Mouse (Mus musculus) gastrocnemius, postnatal 36 days (tissue): ENCODE measurements around the gene Cntnap1. TPM values are rescaled to one million over a fixed set of nuclear protein-coding genes. Genes with fewer than 3 reads are reported as not detected.

Source experiments
- DNase-seq, 2 experiments: peaks; one replicate each; pipeline ENCODE4 v3.0.0; 2022
- intact Hi-C: fragments of 180-260 bp; cut with DNase I; formaldehyde crosslinking; loops from one replicate; pipeline ENCODE4 v1.15.1; 2025
- total RNA-seq, 2 experiments: library from RNA; stranded (reverse); gene quantifications; 2 replicates each; pipeline ENCODE4 v1.2.3; 2021

Cntnap1 gene
- total RNA-seq, 2 experiments from 2014 or later = 1.1 to 2.1 TPM

DNA sequence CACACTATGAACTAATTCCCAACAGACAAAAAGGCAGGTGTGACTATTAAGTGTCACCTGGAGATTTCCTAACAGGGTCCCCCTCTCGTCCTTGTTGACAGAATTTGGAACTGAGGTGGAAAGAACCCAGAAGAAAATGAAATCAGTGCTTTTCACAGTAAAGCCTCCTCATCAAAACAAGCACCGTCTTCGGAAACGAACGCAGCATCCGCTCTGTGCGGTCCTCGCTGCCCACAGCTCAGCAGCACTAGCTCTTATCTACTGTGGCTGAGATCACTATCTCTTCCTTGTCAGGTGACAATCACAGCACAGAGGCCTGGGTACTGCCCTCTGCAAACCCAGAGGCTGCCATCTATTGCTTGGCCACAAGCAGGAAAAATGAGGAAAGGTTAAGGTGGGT lies 25.9 kb downstream of the Cntnap1 start:
- intact Hi-C loops = no loop called here
- DNase-seq = no peak

GRCm38 (mm10) chr11:101199555-101199954 lies 29.2 kb downstream of the Cntnap1 start:
- intact Hi-C loops = no loop called here

DNA sequence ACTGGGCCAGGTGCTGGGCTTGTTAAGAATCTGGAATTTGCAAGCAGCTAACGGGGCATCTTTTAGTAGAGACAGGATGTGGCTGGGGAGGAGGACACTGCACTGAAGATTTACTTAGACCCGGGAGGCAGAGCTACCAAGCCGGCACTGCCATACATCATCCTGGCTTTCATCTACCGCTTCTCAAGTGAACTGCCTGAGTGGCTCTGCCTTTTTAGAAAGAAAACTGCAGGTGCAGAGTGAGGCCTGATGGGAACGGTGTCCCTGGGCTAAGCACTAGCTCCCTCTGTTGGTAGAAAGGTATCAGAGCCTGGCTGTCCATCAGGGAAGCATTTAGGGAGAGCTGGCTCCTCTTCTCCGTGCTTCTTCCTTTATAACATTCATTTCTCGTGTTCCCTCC lies 30.7 kb downstream of the Cntnap1 start:
- no peak for DNase-seq

More at GRCm38 (mm10) chr11:101199555-101199954, 29.2 kb downstream of the Cntnap1 start:
- no peak for DNase-seq

DNA sequence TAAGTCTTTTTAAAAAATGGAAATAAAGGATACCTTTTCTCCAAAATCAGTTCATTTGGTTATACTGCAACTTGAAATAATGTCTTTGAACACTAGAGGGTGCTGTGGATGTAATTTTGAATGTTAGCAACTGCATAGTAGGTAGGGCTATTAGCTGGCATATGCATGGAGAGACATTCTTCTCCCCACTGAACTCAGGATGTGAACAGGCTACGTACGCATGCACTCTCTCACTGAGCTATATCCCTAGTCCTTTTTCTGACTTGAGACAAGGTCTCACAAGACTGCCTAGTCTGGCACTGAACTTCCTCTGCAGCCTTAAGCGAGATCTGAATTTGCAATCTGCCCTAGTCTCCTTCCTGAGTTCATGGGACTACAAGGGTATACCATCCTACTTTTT lies 41.6 kb downstream of the Cntnap1 start:
- no peak for DNase-seq
- intact Hi-C loops = loop anchor here (2.0 to 5.0 kb wide), 2 partner anchors 37 to 185 kb away; no protein-coding TSS in a partner anchor

More for the DNA sequence above, 30.7 kb downstream of the Cntnap1 start:
- intact Hi-C loops = no loop called here

- no peak for DNase-seq
- intact Hi-C loops = no loop called here
These were observed 46.6 kb downstream of the Cntnap1 start for GRCm38 (mm10) chr11:101216936-101217335.

DNA sequence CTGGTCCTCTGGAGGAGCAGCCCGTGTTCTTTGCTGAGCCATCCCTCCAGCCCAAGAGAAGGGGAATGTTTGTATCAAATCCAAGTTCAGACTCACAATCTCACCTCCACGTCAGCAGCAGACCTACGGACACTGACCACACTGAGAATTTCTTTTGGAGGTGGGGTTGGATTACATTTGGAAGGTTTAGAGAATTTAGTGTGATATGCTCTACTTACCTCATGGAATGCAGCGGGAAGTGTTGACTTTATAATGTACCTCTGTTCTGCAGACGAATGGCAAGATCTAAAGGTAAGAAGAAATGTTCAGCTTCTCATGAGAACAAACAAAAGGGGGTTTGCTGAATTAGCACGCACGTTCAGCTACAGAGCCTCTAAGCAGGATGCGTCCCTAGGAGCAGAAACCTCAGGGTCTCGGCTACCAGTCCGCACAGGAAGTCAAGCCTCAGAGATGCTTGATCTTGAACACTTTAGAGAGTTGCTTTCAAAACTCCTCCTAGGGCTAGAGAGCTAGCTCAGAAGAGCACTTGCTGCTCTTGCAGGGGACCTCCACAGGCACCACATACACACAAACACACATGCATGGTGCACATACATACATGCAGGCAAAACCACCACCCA lies 48.2 kb downstream of the Cntnap1 start:
- no peak for DNase-seq
- intact Hi-C loops = no loop called here

GRCm38 (mm10) chr11:101220853-101221252 lies 50.5 kb downstream of the Cntnap1 start:
- DNase-seq = no peak

DNA sequence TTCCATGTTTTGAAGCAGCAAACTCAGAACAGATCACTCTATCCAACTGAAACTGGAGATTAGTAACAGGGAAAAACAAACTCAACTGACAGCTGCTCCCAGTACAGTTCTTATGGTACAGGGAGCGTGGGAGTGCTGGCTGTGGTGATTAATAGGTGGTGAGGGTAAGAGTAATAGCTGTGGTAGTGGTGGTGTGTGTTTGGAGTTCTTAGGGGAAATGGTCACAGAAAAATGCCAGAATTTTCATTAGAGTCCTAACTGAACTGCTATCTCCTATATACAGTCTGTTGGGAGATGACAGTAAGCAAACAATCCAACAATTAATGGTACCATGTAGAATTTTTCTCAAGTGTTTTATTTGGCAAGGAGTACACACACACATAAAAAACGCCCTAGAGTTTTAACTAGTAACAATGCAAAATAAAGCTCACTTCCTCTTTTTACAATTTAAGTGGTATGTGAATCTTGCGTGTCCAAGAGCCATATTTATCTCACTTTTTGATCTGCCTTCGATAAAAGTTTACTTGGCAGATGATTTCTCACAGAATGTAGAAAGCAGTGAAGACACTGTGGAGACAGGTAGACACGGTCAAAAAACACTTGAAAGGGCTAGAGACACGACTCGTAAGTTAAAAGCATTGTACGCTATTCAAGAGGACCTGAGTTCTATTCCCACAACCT lies 51.1 kb downstream of the Cntnap1 start:
- intact Hi-C loops = no loop called here
- DNase-seq = no peak

More at GRCm38 (mm10) chr11:101220853-101221252, 50.5 kb downstream of the Cntnap1 start:
- intact Hi-C loops = no loop called here

- no peak for DNase-seq
- intact Hi-C loops = no loop called here
These were observed 54.0 kb downstream of the Cntnap1 start for GRCm38 (mm10) chr11:101224337-101224736.

DNA sequence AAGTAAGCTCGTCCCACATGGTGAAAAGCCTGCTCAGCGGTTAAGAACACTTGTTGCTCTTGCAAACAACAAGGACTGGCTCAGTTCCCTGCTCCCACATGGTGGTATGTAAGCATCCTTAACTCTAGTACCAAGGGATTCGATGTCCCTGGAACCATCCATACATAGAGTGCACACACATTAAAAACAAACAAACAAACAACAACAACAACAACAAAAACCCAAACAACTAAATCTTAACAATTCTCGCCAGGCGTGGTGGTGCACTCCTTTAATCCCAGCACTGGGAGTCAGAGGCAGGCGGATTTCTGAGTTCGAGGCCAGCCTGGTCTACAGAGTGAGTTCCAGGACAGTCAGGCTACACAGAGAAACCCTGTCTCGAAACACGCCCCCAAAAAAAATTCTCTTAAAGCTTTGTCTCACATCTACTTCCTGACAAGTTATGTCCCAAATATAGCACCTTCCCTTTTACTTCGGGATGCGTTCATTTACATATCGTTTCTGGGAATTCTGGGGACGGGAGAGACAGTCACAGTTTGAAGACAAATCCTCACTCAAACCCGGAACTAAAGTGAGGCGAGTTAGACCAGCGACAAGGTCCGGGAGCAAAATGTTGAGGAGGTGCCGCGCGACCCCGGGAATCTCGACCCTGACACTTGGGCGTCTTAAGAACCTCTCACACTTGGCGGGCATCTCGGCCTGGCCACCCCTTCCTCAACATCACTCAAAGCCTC lies 55.2 kb downstream of the Cntnap1 start:
- DNase-seq = no peak
- intact Hi-C loops = no loop called here

- intact Hi-C loops = no loop called here
- peak; percentile 82 to 90 for DNase-seq
These were observed 55.9 kb downstream of the Cntnap1 start, which contains the start of gene Ezh1 for GRCm38 (mm10) chr11:101226065-101226701. Gene Ezh1 (minus strand): TSS chr11:101226463.

DNA sequence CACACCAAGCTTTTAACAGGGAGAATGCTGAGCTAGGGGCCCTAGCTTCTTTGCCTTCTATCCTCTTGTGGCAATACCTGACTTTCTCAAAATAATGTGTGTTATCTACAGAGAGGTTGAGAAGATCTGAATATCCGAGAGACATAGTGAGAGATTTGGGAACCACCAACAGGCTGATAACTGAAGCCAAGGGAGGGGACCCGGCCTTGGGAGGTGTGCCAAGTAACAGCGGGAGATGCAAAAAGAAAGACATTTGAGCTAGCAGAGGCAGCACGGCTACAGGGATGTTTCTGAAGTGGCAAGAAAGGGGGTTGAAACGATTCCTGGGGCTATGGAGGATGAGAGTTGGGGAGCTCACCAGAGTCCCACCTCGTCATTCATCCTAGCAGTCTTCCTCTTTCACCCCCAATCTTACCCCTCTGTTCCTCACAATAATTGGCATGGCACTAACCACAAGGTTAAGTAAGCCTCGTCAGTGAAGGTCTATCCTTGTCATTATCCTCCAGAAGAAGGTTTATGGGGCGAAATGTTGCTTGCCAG lies 59.1 kb downstream of the Cntnap1 start:
- DNase-seq = peak in 1 of 2 experiments; percentile 72
- intact Hi-C loops = no loop called here

DNA sequence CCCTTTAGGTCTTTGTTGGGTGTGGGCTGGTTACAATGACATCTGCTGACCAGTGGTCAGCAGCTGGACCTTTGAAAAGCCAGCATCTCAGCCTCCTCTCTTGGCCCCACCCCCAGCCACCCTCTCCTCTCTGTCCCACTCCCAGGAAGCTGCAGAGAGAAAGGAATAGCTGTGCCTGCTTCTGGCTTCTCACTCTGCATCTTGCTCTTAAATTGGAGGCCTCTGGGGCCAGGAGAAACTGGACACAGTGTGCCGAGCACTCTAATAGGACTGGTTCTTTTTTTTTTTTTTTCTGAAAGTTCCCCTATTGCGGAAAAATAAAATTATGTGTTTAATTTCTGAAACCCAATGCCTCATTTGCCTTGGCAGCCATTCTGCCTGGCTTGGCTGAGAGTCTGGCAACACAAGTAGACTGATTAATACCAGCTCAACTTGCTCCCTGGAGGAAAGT lies 59.8 kb downstream of the Cntnap1 start:
- DNase-seq = peak; percentile 47 to 79
- intact Hi-C loops = no loop called here

GRCm38 (mm10) chr11:101230526-101230925 lies 60.2 kb downstream of the Cntnap1 start:
- DNase-seq = no peak
- intact Hi-C loops = no loop called here

DNA sequence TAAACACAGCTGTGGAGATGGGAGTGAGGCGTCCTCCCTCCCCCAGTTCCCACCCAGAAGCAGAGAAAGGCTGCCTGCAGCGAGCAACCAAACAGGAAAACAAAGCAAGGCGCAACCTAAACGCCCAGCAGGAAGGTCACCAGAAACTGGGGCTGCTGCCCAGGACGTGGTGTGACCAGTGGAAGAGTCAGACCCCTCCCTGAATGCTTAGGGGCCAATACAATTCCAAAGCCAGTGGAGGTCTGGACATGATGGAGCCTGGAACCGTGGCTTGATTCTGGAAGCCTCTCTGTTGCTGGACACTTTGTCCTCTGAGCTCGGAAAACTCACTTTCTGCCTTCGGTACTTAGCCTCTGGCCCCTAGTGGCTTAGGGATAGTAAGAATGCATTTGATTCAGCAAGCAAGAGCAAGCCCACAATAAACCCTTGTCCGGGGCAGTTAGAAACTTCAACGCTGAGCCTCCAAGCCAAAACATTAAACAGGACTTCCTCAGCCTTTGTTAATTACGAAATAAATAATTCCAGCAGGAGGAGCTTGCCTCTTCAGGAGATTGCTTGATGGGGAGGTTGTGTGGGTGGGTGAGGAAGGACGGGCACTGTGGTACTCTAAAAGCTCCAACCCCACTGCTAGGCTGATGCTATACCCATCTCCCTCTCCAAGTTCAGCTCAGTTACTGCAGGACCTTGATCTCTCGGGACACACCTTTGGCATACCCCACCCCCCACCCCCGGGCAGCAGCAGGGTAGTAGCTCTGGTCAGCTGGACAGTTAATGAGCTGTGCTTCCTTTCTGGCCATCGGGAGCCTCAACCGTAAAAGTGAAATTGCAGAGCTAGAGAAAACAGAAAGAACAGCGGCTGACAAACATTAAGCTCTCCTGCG lies 60.9 kb downstream of the Cntnap1 start:
- intact Hi-C loops = no loop called here
- peak; percentile 69 to 83 for DNase-seq

DNA sequence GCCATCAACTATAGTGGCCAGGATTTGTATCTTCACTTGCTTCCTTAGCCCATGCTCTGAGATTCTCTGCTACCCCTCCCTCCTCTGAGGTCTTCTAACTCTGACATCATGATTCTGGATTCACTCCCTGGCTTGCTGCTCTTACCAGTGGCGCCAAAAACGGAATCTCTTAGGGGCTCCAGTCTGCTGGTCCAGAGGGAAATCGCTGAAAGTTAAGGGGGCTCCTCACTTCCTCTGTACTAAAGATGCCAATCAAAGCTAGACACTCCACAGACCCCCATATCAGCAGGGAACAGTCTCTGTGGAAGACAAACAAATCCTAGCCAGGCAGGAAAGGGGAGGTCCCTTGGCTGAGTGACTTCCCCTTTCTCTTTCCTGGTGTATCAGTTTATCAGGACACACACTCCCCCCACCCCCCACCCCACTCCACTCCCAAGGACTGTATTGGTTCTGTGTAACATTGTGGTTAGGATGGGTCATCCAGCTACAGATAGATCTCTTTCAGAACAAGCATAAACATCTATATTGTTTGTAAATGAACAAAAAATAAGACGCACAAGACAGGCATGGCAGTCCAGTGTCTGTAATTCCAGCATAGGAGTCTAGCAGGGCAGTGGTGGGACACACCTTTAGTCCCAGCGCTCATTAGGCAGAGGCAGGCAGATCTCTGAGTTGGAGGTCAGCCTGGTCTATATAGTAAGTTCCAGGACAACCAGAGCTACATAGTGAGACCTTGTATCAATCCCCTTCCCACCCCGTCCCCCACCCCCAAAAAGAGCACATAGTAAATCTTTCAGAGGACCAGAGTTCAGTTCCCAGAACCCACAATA lies 61.9 kb downstream of the Cntnap1 start:
- DNase-seq = peak; percentile 24 to 54
- intact Hi-C loops = no loop called here

- intact Hi-C loops = no loop called here
- DNase-seq = no peak
These were observed 62.9 kb downstream of the Cntnap1 start for GRCm38 (mm10) chr11:101233240-101233639.

DNA sequence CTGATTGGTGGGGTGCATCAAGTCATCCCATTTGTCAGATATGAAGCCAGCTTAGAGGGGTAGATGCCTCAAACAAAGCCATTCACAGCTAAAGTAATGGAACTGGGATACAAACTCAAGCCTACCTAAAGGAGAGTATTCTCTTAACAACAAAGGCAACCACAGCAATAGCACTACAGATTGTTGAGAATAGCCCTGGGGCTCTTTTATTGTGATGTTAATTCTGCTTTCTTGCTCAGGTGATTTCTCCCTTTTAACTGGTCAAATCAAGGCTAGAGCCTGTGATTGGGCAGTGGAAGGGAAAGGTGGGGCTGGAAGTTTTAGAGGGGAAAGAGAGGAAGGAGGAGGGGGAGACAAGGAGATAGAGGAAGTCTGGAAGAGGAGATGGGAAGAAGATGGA lies 63.8 kb downstream of the Cntnap1 start:
- intact Hi-C loops = no loop called here
- DNase-seq = no peak

- DNase-seq = no peak
- intact Hi-C loops = no loop called here
These were observed 65.1 kb downstream of the Cntnap1 start for GRCm38 (mm10) chr11:101235429-101235828.
